Mouse (Mus musculus) forebrain, embryonic 12.5 days (tissue): ENCODE measurements around the gene Adh6a. TPM values are rescaled to one million over a fixed set of nuclear protein-coding genes. Genes with fewer than 3 reads are reported as not detected.

Experiments
- ATAC-seq: fragments of 200-750 bp; cut with Nextera tagmentation; 2 replicates; pipeline ENCODE4 v1.8.0; 2017; ENCODE audit warnings: moderate TSS enrichment; ENCODE audit not compliant: low FRiP score
- H3K27ac ChIP-seq: fragments of 300-500 bp; sonication (generic); 2 replicates; pipeline ENCODE4 v1.5.1; 2016; ENCODE audit warnings: mild to moderate bottlenecking
- H3K27me3 ChIP-seq: fragments of 300-500 bp; sonication (generic); 2 replicates; pipeline ENCODE4 v1.6.1; 2016; ENCODE audit warnings: mild to moderate bottlenecking
- H3K36me3 ChIP-seq: fragments of 300-500 bp; sonication (generic); replicated peaks from 2 replicates; pipeline ENCODE4 v1.6.1; 2016; ENCODE audit warnings: mild to moderate bottlenecking
- H3K4me1 ChIP-seq: fragments of 300-500 bp; sonication (generic); 2 replicates; pipeline ENCODE4 v1.6.1; 2016
- H3K4me2 ChIP-seq: fragments of 300-500 bp; sonication (generic); 2 replicates; pipeline ENCODE4 v1.6.1; 2016; ENCODE audit warnings: mild to moderate bottlenecking, moderate library complexity
- H3K4me3 ChIP-seq: fragments of 300-500 bp; sonication (generic); replicated peaks from 2 replicates; pipeline ENCODE4 v1.5.1; 2016; ENCODE audit warnings: mild to moderate bottlenecking
- H3K9ac ChIP-seq: fragments of 300-500 bp; sonication (generic); 2 replicates; pipeline ENCODE4 v1.6.1; 2016; ENCODE audit warnings: mild to moderate bottlenecking
- H3K9me3 ChIP-seq: fragments of 300-500 bp; sonication (generic); 2 replicates; pipeline ENCODE4 v1.6.1; 2016
- WGBS: fragments of 180-500 bp; shearing (Covaris S2); methylation state at CpG from one replicate; pipeline ENCODE4 v1.1.7; 2016; 5-methylcytosine and 5-hydroxymethylcytosine counted together
- polyA plus RNA-seq: library from polyadenylated mRNA; unstranded; fragments of >200 nt; fragmentation: Nextera tagmentation; extraction: Ambion mirVana; gene quantifications from 2 replicates; pipeline ENCODE4 v1.2.1, GENCODE M21; 2016

The Adh6a gene
- polyA plus RNA-seq, 1 experiment from 2014 or later = not detected

DNA sequence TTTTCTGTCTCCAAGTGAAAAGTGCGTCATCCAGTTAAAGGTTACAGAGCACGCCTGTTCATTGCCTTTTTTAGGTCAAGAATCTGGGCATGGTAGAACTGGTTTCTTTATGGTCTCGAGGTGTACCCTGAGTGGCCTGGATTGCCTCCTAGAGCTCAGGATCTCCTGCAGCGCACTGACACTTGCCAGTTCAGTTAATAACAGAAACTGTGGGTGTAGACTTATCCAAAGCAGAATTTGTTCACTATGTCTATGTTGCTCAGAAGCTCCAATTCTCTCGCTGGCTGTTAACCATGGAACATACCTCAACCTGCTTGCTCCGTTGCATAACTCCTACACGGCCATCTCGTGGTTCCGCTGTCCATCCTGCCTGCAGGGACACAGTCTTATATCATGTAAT, 13.0 kb upstream of the Adh6a start:
- Histone ChIP-seq H3K9ac (no peak overlapping the region), H3K36me3 (no peaks in the 10 kb centered on the region), H3K27me3 (no peaks in the 10 kb centered on the region), H3K27ac (no peak overlapping the region), H3K4me2 (no peak overlapping the region), H3K9me3 (peaks cover 15% of the 10 kb centered on the region), H3K4me3 (no peak overlapping the region), H3K4me1 (no peaks in the 10 kb centered on the region)
- 95% methylated on average over 9 of the region's 9 CpGs for WGBS
- ATAC-seq = no peak

DNA sequence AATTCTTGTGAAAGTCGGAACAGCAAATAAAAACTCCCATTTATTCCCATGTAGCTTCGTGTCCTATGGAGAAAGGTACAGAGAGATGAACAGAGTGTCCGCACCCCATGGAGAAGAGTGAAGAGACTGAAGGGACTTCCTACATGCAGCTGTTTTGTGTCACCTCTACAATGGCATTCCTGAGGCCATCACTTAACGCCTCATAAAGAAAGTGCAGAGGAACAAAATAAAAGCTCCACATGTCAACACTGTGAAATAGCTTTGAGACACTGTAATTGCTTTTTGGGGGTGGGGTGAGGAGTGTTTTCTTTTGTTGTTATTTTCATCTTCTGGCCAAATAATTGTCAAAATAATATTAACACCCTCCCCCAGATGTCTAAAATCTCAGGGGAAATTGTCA, 10.4 kb upstream of the Adh6a start:
- WGBS = 66% methylated on average over 4 of the region's 4 CpGs
- no peak for ATAC-seq
- Histone ChIP-seq H3K27me3 (no peaks in the 10 kb centered on the region), H3K4me3 (no peak overlapping the region), H3K9ac (no peak overlapping the region), H3K4me1 (no peaks in the 10 kb centered on the region; the same call in 1 of the 2 replicates), H3K36me3 (no peaks in the 10 kb centered on the region), H3K4me2 (no peak overlapping the region), H3K9me3 (peaks cover 11% of the 10 kb centered on the region), H3K27ac (no peak overlapping the region)

DNA sequence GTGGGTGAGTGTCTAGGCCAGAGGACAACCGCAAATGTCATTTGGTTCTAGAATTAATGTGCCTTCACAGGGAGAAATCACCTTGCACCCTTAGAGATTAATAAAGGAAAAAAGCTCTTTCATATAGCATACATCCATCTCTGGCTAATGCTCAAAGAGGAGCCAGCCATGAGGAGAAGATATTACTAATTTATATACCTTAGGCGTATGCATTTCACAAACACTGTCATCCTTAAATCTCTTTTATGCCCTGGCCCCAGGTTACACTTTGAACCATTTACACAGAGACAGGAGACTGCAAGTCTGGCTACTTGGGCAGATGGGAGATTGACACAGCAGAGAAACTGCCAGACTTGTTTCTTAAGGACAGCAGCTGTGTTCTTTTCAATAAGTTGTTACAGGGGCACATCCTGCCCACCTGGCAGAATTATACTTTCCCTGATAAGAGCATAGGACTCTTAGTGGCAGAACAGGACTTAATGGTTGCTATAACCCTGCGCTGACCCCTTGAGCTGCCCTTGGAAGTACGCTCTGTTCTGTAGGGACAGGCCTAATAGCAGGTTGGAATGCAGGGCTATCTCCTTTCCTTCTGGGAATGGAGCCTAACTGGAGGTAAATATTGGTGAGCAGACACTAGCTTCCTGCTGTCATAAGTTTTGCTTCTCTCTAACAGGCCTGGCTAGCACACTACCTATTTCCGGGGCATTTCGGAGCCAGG, 9.2 kb upstream of the Adh6a start:
- no peak for ATAC-seq
- Histone ChIP-seq H3K27me3 (no peaks in the 10 kb centered on the region), H3K36me3 (no peaks in the 10 kb centered on the region), H3K4me2 (no peak overlapping the region), H3K9me3 (0 out of 2 replicates have a peak, but pooled peaks cover 2% of the 10 kb centered on the region), H3K4me1 (no peaks in the 10 kb centered on the region; the same call in 1 of the 2 replicates), H3K4me3 (no peak overlapping the region), H3K9ac (no peak overlapping the region), H3K27ac (no peak overlapping the region)
- WGBS = 95% methylated on average over 6 of the region's 6 CpGs

DNA sequence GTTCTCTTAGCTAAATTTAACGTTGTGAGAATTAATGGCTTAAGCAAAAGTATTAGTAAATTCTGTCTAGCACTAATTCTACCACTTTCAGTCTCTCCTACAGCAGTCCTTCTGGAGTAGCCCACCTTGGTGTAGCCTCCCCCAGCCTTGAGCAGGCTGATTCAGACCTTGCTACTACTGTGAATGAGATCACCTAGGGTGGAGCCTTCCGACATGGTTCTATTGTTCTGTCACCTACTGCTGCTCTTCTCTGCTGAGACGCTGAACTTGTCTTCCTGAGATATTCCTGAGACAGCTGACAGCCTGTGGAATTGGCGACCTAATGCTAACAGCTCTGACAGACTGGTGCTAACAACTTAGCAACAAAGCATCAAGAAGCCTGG, 8.6 kb upstream of the Adh6a start:
- no peak for ATAC-seq

DNA sequence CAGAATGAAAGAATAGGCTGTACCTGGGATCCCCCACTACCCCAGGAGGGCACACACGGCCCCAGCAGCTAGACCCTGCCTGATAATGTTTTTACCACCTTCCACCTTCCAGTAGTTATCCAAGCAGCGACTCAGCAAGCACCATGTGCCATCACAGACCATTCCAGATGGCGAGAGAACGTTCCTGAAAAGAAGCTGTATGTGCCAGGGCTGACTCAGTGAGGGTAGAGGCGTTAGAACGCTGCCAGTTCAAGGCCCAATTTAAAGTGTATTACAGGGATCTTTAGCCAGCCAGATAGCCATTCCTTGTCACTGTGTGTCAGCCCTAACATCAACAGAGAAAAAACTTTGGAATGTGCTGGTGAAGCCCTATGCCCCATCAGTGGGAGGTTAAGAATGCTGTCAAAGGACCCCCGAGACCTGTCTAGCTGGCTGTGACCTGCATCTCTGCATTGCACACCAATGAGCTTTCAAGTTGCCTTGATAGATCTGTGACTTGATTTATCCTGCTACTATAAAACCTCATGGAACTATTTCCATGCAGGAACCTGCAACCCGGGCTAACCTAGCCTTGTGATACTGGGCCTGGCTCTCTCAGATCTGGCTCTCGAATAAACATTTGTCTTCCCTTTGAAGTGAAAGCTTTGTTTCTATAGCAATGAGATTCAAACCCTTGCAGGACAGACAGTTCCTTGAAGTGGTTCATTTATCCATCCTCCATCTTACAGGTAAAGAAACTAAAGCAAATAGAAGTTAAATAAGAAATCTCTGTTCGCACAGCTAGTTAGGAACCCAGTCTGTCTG, 7.4 kb upstream of the Adh6a start:
- H3K4me3 ChIP-seq = no peak overlapping the region
- 73% methylated on average over 10 of the region's 10 CpGs for WGBS
- no peaks in the 10 kb centered on the region for H3K36me3 ChIP-seq
- ATAC-seq = no peak
- no peaks in the 10 kb centered on the region; the same call in 1 of the 2 replicates for H3K4me1 ChIP-seq
- H3K4me2 ChIP-seq = no peak overlapping the region
- no peak overlapping the region for H3K9ac ChIP-seq
- no peak overlapping the region for H3K27ac ChIP-seq
- H3K27me3 ChIP-seq = no peaks in the 10 kb centered on the region
- no peaks in the 10 kb centered on the region for H3K9me3 ChIP-seq

More for the DNA sequence above, 8.6 kb upstream of the Adh6a start:
- 69% methylated on average over 4 of the region's 4 CpGs for WGBS
- H3K4me2 ChIP-seq = no peak overlapping the region
- no peak overlapping the region for H3K9ac ChIP-seq
- no peaks in the 10 kb centered on the region for H3K36me3 ChIP-seq
- no peak overlapping the region for H3K4me3 ChIP-seq
- no peaks in the 10 kb centered on the region for H3K9me3 ChIP-seq
- H3K4me1 ChIP-seq = no peaks in the 10 kb centered on the region; the same call in 1 of the 2 replicates
- no peaks in the 10 kb centered on the region for H3K27me3 ChIP-seq
- H3K27ac ChIP-seq = no peak overlapping the region

DNA sequence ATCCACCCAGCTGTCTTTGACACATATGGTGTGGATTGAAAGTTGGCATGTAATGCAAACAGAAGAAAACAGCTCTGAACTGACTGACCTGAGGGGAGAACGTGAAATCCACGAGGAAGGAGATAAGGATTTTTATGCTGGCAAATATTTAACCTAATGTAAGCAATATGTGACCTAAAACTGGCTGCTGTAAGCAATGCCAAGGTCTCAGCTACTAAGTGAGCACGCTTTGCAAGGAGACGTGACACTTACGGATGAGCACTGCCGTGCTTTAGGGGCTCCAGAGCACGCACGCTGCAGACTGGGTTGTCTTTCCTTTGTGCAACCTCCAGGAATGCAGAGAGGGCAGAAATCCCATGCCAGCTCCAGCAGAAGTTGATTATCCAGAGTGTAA, 6.8 kb upstream of the Adh6a start:
- no peak for ATAC-seq
- no peaks in the 10 kb centered on the region for H3K27me3 ChIP-seq
- 78% methylated on average over 8 of the region's 8 CpGs for WGBS

DNA sequence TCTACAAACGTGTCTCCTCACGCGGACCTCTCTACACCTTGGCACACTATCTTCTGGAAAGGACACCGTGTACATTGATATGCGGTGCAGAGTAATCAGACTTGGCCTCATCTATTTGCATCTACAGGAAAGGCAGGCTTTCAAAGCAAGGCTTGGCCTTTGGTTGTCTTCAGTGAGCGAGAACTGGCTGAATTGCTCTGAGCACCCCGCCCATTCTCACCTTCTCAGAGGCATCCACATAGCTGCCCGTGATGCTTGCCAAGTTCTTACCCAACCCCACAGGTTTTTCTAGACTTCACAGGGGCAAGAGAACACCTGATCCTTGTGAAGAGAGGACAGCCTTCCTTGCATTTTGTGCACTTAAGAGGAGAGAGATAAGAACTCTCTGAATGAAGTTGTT, 3.2 kb upstream of the Adh6a start:
- Histone ChIP-seq H3K4me1 (no peaks in the 10 kb centered on the region; the same call in 1 of the 2 replicates), H3K27me3 (no peaks in the 10 kb centered on the region), H3K36me3 (no peaks in the 10 kb centered on the region), H3K9ac (no peak overlapping the region), H3K4me3 (no peak overlapping the region), H3K4me2 (no peak overlapping the region), H3K9me3 (no peaks in the 10 kb centered on the region), H3K27ac (no peak overlapping the region)
- no peak for ATAC-seq
- 92% methylated on average over 8 of the region's 8 CpGs for WGBS

More for the DNA sequence above, 6.8 kb upstream of the Adh6a start:
- H3K27ac ChIP-seq = no peak overlapping the region
- no peak overlapping the region for H3K4me3 ChIP-seq
- no peaks in the 10 kb centered on the region for H3K9me3 ChIP-seq
- H3K4me1 ChIP-seq = no peaks in the 10 kb centered on the region; the same call in 1 of the 2 replicates
- H3K9ac ChIP-seq = no peak overlapping the region
- no peak overlapping the region for H3K4me2 ChIP-seq
- no peaks in the 10 kb centered on the region for H3K36me3 ChIP-seq

DNA sequence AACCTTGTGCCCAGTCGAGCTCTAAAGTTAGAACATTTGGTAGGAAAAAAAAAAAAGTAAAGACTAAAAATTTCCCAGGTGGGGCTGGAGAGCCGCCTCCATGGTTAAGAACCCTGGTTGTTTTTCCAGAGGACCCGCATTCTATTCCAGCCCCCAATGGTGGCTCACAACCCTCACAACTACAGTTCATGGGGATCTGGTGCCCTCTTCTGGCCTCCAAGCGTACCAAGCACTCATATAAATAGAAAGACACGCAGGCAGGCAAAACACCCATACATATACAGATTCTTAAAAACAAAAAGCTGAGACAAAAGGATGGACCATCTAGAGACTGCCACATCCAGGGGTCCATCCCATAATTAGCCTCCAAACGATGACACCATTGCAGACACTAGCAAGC, 2.1 kb upstream of the Adh6a start:
- no peak overlapping the region for H3K4me3 ChIP-seq
- no peak overlapping the region for H3K27ac ChIP-seq
- H3K9ac ChIP-seq = no peak overlapping the region
- no peaks in the 10 kb centered on the region for H3K9me3 ChIP-seq
- H3K36me3 ChIP-seq = no peaks in the 10 kb centered on the region
- no peak for ATAC-seq
- no peaks in the 10 kb centered on the region for H3K27me3 ChIP-seq
- WGBS = 83% methylated on average over 6 of the region's 6 CpGs
- no peak overlapping the region for H3K4me2 ChIP-seq
- no peaks in the 10 kb centered on the region for H3K4me1 ChIP-seq

DNA sequence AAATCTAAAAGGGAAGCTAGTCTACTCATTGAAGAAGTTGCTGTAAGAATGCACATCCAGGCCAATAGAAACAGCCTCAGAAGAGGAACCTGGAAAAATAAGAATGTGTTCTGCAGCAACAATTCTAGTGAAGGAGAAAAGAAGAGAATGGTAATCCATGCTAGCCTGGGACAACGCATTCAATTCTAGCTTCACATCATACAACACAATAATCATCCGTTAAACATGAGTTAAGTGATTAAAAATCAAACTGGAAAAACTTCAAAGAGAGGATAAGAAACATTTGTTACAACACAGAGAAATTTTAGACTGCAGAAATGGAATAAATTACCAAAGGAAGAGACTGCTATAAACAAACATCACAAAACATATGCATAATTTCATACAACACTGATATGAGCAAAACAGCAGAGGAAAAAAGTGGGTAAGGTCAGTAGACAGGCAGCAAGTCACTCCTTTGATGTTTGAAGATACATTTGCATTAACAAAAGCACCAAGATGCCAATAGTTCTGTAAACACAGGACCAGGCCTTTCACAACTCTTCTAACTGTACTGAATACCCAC, 3.9 kb downstream of the Adh6a start:
- H3K27me3 ChIP-seq = no peaks in the 10 kb centered on the region
- no peak overlapping the region for H3K27ac ChIP-seq
- 87% methylated on average over 2 of the region's 2 CpGs for WGBS
- no peaks in the 10 kb centered on the region for H3K4me1 ChIP-seq
- H3K9me3 ChIP-seq = no peaks in the 10 kb centered on the region
- no peaks in the 10 kb centered on the region for H3K36me3 ChIP-seq
- no peak for ATAC-seq
- H3K4me2 ChIP-seq = no peak overlapping the region
- no peak overlapping the region for H3K9ac ChIP-seq
- no peak overlapping the region for H3K4me3 ChIP-seq

DNA sequence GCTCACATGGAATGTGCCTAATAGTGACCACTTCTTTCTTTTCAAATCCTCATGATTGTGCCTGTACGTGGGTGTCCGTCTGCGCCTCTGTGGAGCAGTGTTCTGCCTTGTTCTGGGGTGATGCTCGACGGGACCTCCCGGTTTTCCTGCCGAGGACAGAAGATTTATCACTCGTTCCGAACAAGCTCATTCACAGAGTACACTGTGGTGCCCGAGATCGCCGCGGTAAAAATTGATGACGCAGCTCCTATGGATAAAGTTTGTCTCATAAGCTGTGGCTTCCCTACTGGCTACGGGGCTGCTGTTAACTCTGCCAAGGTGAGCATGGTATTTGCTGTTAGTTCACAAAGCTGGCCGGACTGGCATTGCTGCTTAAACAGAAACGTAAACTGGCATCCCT, 11.9 kb downstream of the Adh6a start:
- Histone ChIP-seq H3K4me2 (no peak overlapping the region), H3K4me1 (no peaks in the 10 kb centered on the region), H3K36me3 (no peaks in the 10 kb centered on the region), H3K27ac (no peak overlapping the region), H3K9ac (no peak overlapping the region), H3K4me3 (no peak overlapping the region), H3K9me3 (no peaks in the 10 kb centered on the region), H3K27me3 (no peaks in the 10 kb centered on the region)
- no peak for ATAC-seq
- WGBS = 95% methylated on average over 17 of the region's 17 CpGs

DNA sequence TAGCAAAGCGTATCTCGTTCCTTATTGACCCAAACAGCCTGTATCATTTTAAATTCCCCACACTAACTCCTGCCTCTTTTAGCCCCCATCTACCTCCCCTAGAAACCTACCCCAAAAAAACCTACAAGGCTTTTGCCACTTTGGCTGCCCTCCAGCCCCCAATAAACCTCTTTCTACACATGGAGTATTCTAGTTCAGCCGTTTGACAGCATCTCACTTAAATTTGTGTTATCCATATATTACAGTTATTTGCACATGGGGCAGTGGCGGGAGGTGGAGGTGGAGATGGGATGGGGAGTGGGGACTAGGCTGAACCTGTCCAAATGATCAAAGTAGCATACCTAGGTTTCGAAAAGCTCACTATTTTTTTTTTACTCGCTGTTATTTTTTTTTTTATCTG, 12.4 kb downstream of the Adh6a start:
- Histone ChIP-seq H3K9ac (no peak overlapping the region), H3K27me3 (no peaks in the 10 kb centered on the region), H3K4me2 (no peak overlapping the region), H3K36me3 (no peaks in the 10 kb centered on the region), H3K27ac (no peak overlapping the region), H3K9me3 (no peaks in the 10 kb centered on the region), H3K4me1 (no peaks in the 10 kb centered on the region), H3K4me3 (no peak overlapping the region)
- ATAC-seq = no peak
- WGBS = 92% methylated on average over 6 of the region's 6 CpGs

DNA sequence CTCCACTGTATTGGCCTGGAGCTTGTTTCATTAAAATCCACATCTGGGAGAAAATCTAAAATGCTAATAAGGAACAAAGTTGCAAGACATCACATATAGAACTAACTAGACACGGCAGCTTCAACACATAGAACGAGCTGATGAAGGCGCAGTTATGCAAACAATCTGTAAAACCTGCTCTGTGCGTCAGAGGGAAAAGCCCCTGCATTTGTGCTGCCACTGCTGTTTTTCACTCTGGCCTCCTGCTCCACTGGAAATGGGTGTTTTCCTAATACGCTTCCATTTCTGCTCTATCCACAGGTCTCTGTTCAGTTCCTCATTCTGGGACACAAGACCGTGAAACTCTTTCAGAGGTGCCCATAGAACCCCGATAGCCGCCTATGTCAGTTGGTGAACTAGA, 20.8 kb downstream of the Adh6a start:
- no peak overlapping the region for H3K4me2 ChIP-seq
- WGBS = 90% methylated on average over 8 of the region's 8 CpGs
- no peaks in the 10 kb centered on the region for H3K27me3 ChIP-seq
- H3K4me1 ChIP-seq = no peaks in the 10 kb centered on the region
- no peak overlapping the region for H3K4me3 ChIP-seq
- no peaks in the 10 kb centered on the region for H3K36me3 ChIP-seq
- H3K9me3 ChIP-seq = no peaks in the 10 kb centered on the region
- H3K9ac ChIP-seq = no peak overlapping the region
- no peak overlapping the region for H3K27ac ChIP-seq
- no peak for ATAC-seq
